ENCODE assay signal across 8 mouse cellular contexts in genomic region chr12:105009370-105010212, GRCm38 (mm10). TPM values are rescaled to one million over a fixed set of nuclear protein-coding genes. Genes with fewer than 3 reads are reported as not detected.
DNase-seq lines count a peak whose midpoint lies in the region; ATAC-seq and TF ChIP-seq lines count a peak whose summit lies in the region.

Syne3 (minus strand) TSS chr12:105009809.

- H3K4me1 ChIP-seq in heart, adult 2 months (ENCODE audit: control insufficient read depth, insufficient read depth, low read length): peaks cover 16% of the 10 kb centered on the region
- peaks cover 92% of the 10 kb centered on the region for H3K4me1 ChIP-seq in liver, embryonic 13.5 days (replicated peaks)
- peaks cover 28% of the 10 kb centered on the region for H3K4me1 ChIP-seq in stomach, embryonic 15.5 days

- H3K27ac ChIP-seq in layer of hippocampus, adult 2 months: peak within 1 kb of the TSS; percentile 82
- peak within 1 kb of the TSS; percentile 95 for H3K27ac ChIP-seq in heart, adult 2 months
- peak within 1 kb of the TSS; percentile 96 for H3K27ac ChIP-seq in liver, embryonic 13.5 days
- no peak within 1 kb of the TSS for H3K27ac ChIP-seq in stomach, embryonic 15.5 days

- H3K27me3 ChIP-seq in heart, adult 2 months (ENCODE audit: control insufficient read depth, insufficient read depth, low read length): no peaks in the 10 kb centered on the region
- H3K27me3 ChIP-seq in liver, embryonic 13.5 days: no peaks in the 10 kb centered on the region
- 0 out of 2 replicates have a peak, but pooled peaks cover 21% of the 10 kb centered on the region for H3K27me3 ChIP-seq in stomach, embryonic 15.5 days (replicated peaks)

- H3K9me3 ChIP-seq in liver, embryonic 13.5 days (replicated peaks): no peaks in the 10 kb centered on the region
- no peaks in the 10 kb centered on the region for H3K9me3 ChIP-seq in stomach, embryonic 15.5 days

- under 1% methylated on average over 66 of the region's 66 CpGs for WGBS in heart, adult 2 months
- under 1% methylated on average over 60 of the region's 66 CpGs for WGBS in liver, embryonic 13.5 days (ENCODE audit: insufficient replicate concordance)
- under 1% methylated on average over 66 of the region's 66 CpGs for WGBS in stomach, embryonic 15.5 days

- TF ChIP-seq EP300 in heart, adult 2 months (IDR thresholded peaks at IDR 0.05; ENCODE audit: insufficient read depth, low read depth, low read length): no peak

- H3K4me3 ChIP-seq in layer of hippocampus, adult 2 months: peak within 1 kb of the TSS; percentile 74
- H3K4me3 ChIP-seq in heart, adult 2 months: peak within 1 kb of the TSS; percentile 95
- peak within 1 kb of the TSS; percentile 84 for H3K4me3 ChIP-seq in liver, embryonic 13.5 days (replicated peaks)
- H3K4me3 ChIP-seq in stomach, embryonic 15.5 days (replicated peaks): peak within 1 kb of the TSS; percentile 71

- peak; percentile 56 to 60 for DNase-seq in layer of hippocampus, adult 2 months (ENCODE audit: low spot score in 2 of 2)
- DNase-seq in layer of hippocampus, postnatal 14 days (ENCODE audit: low spot score in 2 of 2): no peak
- peak; percentile 64 for DNase-seq in embryo, embryonic 9.5 days (ENCODE audit: extremely low spot score)
- peak; percentile 89 to 91 for DNase-seq in heart, adult 2 months
- DNase-seq in kidney, adult 11 months: peak; percentile 82
- DNase-seq in liver, embryonic 13.5 days: peak; percentile 80
- peak; percentile 65 for DNase-seq in neural tube, embryonic 10.5 days (ENCODE audit: extremely low spot score, low spot score)

- TF ChIP-seq POLR2A in heart, adult 2 months (IDR thresholded peaks at IDR 0.05; ENCODE audit: insufficient read depth, low read depth, low read length): peak; percentile 57; the same call in 1 of the 2 replicates

- H3K79me2 ChIP-seq in heart, adult 2 months (replicated peaks; ENCODE audit: control insufficient read depth, insufficient read depth, low read length): no peaks in the 10 kb centered on the region

- ATAC-seq in liver, embryonic 13.5 days (ENCODE audit: low read depth): peak; percentile 90
- ATAC-seq in stomach, embryonic 15.5 days (ENCODE audit: insufficient read depth, low FRiP score, low read depth): peak; percentile 88

- no peak for TF ChIP-seq CTCF in layer of hippocampus, adult 2 months (conservative IDR thresholded peaks at IDR 0.05)
- TF ChIP-seq CTCF in heart, adult 2 months (IDR thresholded peaks at IDR 0.05): peak; percentile 41; the same call in 1 of the 2 replicates

- peak within 1 kb of the TSS; percentile 95 for H3K4me2 ChIP-seq in liver, embryonic 13.5 days
- H3K4me2 ChIP-seq in stomach, embryonic 15.5 days: peak within 1 kb of the TSS; percentile 96

- peak within 1 kb of the TSS; percentile 86 for H3K9ac ChIP-seq in heart, adult 2 months (ENCODE audit: low read depth, low read length)
- H3K9ac ChIP-seq in liver, embryonic 13.5 days: peak within 1 kb of the TSS; percentile 84
- H3K9ac ChIP-seq in stomach, embryonic 15.5 days: peak within 1 kb of the TSS; percentile 19; the same call in 1 of the 2 replicates

- intact Hi-C loops in heart, adult 2 months (cut with DNase I): loop anchor here (2.0 kb wide), 1 partner anchor 15 kb away; no protein-coding TSS in a partner anchor

- no peaks in the 10 kb centered on the region for H3K36me3 ChIP-seq in heart, adult 2 months (ENCODE audit: control insufficient read depth, insufficient read depth, low read length)
- no peaks in the 10 kb centered on the region for H3K36me3 ChIP-seq in liver, embryonic 13.5 days
- H3K36me3 ChIP-seq in stomach, embryonic 15.5 days: no peaks in the 10 kb centered on the region

RNA-seq across cellular contexts. Expression of gene Syne3, which starts in this region (rescaled TPM):
- total RNA-seq in layer of hippocampus, adult 2 months (2021): 1 to 10 TPM; 1.7 to 1.8 TPM
- 1 to 10 TPM; 1.2 to 2.1 TPM for total RNA-seq in layer of hippocampus, postnatal 14 days (2021)
- 1 to 10 TPM; 7.0 to 8.5 TPM for total RNA-seq in heart, adult 2 months (2021)
- 2.3 and 3.0 TPM in 2 replicates for polyA plus RNA-seq in heart, adult 2 months (2012; rRNA removed)
- 2.0 TPM in 2 replicates for polyA plus RNA-seq in liver, embryonic 13.5 days (2015; fragmentation: Nextera tagmentation; extraction: Ambion mirVana)
- 0.70 and 0.99 TPM in 2 replicates for polyA plus RNA-seq in stomach, embryonic 15.5 days (2015; fragmentation: Nextera tagmentation; extraction: Ambion mirVana)

Comparison
In these comparisons a context has a peak if more than half of its experiments do, and no peak if none do; other contexts are left out.
1. DNase-seq: peak in layer of hippocampus, adult 2 months (2 of 2), embryo, embryonic 9.5 days (single experiment), heart, adult 2 months (2 of 2), kidney, adult 11 months (single experiment), liver, embryonic 13.5 days (single experiment) and neural tube, embryonic 10.5 days (single experiment); none in layer of hippocampus, postnatal 14 days (0 of 2).
2. Peak in ATAC-seq, H3K4me3 ChIP-seq, H3K9ac ChIP-seq and H3K4me2 ChIP-seq in stomach, embryonic 15.5 days; RNA of the gene not detected or under 1 TPM.
3. H3K9ac ChIP-seq: peak in every context shown above with its lines; median percentile 86 in heart, adult 2 months; 84 in liver, embryonic 13.5 days; 19 in stomach, embryonic 15.5 days.
4. Peak in every context shown above with its lines, with median percentiles within 50 percentile points of each other: H3K4me3 ChIP-seq.